Mouse (Mus musculus): ENCODE measurements around the gene Ranbp3. TPM values are rescaled to one million over a fixed set of nuclear protein-coding genes. Genes with fewer than 3 reads are reported as not detected.

Gene Ranbp3
- total RNA-seq, 2 experiments from 2014 or later: 88.4 to 97.2 TPM

DNA sequence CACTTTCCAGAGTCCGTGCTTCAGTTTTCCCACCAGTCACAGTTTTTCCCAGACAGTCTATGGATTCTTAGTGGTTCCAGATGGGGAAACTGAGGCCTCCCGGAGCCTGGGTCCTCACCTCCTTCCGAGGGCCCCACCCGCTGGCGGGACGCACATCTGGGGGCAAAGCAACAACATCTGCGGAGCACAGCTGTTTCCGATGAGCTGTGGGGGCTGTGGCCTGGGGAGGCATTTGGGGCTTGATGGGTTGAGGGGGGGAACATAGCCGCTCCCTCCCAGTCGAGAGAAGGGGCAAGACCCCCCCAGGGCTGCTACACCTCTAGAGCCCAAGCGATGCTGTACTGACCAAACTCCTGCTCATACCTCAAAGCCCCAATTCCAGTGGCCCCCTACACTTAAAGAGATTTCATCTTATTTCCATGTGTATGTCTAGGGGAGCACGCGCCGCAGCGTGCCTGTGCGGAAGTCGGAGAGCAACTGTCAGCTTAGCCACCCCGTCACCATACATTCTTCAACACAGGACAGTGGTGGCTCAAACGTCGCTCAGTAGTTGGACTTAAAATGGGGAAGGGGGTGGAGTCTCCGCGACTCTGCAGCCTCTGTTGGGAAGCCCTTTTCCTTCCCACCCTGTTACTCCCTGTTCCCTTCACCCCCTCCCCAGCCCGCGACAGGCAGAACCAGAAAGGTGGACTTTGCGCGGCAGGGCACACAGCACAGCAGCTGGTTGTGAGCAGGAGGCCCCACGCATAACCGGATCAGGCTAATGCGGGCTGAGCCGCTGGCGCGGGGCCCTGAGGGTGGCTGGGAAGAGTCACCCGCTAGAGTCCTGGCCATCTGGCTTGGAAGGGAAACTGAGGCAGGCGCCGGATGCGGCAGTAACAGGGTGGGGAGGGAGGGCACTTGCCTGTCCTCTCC is 81.4 kb downstream of the Ranbp3 start:
- intact Hi-C loops (cut with DNase I): no loop called here
- DNase-seq (ENCODE audit: extremely low spot score in 1 of 2, low spot score in 2 of 2): no peak

DNA sequence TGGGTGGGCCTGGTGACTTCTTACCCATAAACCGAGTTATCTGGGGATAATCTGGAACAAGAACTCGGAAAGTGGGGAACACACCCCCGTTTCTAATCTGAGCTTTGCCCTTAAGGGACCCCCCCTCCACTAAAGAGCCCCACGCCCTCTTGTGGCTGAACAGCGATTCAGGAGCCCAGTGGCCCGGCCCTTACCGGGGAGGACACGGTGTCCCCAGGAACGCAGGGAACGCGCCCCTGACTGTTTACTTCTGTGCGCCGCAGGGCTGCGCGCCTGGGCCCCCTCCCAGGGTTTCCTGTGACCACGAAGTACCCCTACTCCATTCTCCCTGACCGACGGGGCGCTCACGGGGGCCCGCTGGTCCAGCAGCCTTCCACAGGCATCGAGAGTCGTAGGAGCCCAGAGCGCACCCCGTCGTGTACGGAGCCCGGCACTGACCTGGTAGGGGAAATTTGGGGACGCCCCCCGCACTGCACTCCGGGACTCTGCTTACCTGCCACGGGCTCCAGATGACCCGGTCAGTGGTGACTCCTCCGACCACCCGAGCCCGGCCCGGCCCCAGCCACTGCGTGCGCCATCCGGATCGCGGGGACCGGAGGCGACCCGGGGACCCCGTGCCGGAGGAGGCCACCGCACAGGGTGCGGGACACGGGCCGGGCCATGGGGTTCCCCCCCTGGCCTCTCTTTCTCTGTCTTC is 83.8 kb downstream of the Ranbp3 start:
- no peak for DNase-seq (ENCODE audit: extremely low spot score in 1 of 2, low spot score in 2 of 2)
- intact Hi-C loops (cut with DNase I): no loop called here

DNA sequence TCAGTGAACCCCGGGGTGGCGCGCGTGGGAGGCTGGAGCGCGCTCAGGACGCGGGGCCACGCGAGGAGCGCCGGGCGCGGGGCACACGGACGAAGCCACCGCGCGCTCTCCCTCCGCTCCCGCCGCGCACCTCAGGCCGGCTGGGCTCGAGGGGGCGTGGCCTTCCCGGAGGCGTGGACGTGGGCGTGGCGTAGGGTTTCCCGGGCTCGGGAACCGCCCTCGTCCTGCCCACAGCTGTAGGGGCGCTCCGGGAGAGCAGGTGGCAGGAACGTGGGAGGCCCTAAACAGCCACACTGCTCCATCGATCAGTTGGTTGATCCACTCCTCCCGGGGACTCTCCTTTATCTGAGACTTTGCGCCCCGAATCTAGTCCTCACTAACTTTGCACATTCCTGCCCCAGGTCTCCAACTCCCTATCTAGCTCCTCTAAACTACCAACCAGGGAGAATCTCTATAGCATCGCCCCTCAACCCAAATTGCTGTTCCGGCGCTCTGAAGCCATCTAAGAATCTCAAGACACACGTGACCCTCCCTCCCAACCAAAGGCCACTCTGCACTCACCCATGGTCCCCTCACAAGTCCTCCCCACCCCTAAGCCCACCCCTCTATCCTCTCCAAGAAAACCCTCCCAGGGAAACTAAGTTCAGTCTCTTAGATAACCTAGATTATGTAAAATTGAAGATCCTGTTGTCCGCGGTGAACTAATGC is 84.5 kb downstream of the Ranbp3 start, which contains the start of gene Nrtn:
Gene Nrtn, minus strand, starts transcription at position 115 of the 708 bp plus-strand sequence.
- intact Hi-C loops (cut with DNase I): no loop called here
- peak in 1 of 2 experiments; percentile 82 for DNase-seq (ENCODE audit: extremely low spot score in 1 of 2, low spot score in 2 of 2)

DNA sequence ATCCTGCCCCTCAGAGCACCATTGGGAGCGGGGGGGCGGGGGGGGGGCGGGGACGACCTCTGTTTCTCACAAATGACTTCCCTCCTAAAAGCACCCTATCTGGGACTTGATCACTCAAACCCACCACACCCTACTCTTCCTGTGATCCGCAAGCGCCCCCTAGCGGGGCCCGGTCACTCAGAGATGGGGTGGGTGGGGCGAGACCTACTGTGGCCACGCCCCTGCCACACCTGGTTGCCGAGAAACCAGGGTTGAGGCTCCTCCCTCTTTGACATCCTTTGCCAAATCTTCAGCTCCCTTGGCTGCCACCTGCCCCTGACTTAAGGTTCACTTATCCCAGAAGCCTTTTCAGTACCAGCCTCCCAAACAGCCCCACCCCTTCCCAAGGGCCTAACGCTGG is 85.0 kb downstream of the Ranbp3 start:
- peak in 1 of 2 experiments; percentile 84 for DNase-seq (ENCODE audit: extremely low spot score in 1 of 2, low spot score in 2 of 2)
- intact Hi-C loops (cut with DNase I): no loop called here

DNA sequence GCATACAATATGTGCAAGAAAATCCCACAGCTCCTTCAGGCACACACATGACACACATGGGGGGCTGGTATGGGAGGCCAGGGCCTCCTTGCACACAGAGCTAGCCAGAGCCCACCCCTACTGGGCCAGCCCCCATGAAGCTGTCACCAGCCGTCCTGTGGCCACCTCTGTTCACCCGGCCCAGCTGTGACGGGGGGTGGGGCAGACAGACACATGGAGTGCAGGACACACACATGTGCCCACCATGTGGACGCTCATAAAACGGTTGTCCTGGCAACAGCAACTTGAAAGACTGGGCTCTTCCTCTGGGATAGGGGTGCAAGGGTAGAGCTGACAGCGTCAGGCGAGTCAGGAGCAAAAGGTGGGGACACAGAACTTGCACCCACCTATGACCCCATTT is 86.2 kb downstream of the Ranbp3 start:
- DNase-seq (ENCODE audit: extremely low spot score in 1 of 2, low spot score in 2 of 2): peak in 1 of 2 experiments; percentile 60
- intact Hi-C loops (cut with DNase I): no loop called here

DNA sequence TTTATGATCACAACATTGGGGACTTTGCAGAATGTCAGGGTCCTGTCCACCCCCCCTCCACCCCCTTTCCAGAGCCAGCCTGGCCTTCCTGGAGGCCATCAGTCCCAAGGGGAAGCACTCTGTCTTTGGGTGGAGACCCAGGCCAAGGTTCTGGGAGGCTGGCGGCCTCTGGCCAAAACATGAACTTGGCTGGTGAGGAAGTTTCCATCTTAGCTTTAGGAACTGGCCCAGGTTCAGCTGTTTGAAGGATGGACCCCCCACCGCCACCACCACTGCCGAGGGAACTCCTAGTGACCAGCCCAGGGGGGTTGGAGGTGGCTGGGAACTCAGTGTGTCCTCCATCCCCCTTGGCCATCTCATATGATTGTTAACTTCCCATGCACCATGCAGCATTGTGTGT is 88.0 kb downstream of the Ranbp3 start:
- intact Hi-C loops (cut with DNase I): loop anchor here (5.0 kb wide), 1 partner anchor 44 kb away; the partner anchor contains the start of genes Ndufa11 and Vmac
- no peak for DNase-seq (ENCODE audit: extremely low spot score in 1 of 2, low spot score in 2 of 2)

Other genes starting within 250 kb of the Ranbp3 start
- 100 to 1,000 TPM; 667 to 674 TPM for gene Ptprs, start 196.8 kb upstream of the Ranbp3 start, total RNA-seq (2021)
- gene Znrf4, start 160.9 kb upstream of the Ranbp3 start, total RNA-seq (2021): not detected
- gene Gm20219, start 118.9 kb upstream of the Ranbp3 start, total RNA-seq (2021): 1 to 10 TPM in 1 of 2 experiments, under 1 TPM in 1; 0.54 to 1.3 TPM
- 10 to 100 TPM; 86.3 to 97.5 TPM for gene Safb2, start 88.7 kb upstream of the Ranbp3 start, total RNA-seq (2021)
- gene Safb, start 88.5 kb upstream of the Ranbp3 start, total RNA-seq (2021): 100 to 1,000 TPM; 126 to 141 TPM
- 100 to 1,000 TPM; 169 to 171 TPM for gene 2410015M20Rik, start 63.5 kb upstream of the Ranbp3 start, total RNA-seq (2021)
- 100 to 1,000 TPM; 430 to 448 TPM for gene Rpl36, start 59.9 kb upstream of the Ranbp3 start, total RNA-seq (2021)
- 10 to 100 TPM; 64.9 TPM for gene Lonp1, start 46.4 kb upstream of the Ranbp3 start, total RNA-seq (2021)
- under 1 TPM; 0.41 to 0.73 TPM for gene Catsperd, start 45.2 kb upstream of the Ranbp3 start, total RNA-seq (2021)
- gene Ndufa11, start 44.5 kb downstream of the Ranbp3 start, total RNA-seq (2021): 100 to 1,000 TPM; 205 to 222 TPM
- gene Vmac, start 44.7 kb downstream of the Ranbp3 start, total RNA-seq (2021): 1 to 10 TPM; 8.8 TPM
- gene Nrtn, start 84.2 kb downstream of the Ranbp3 start, total RNA-seq (2021): 1 to 10 TPM; 1.8 to 2.4 TPM
- gene Dus3l, start 91.5 kb downstream of the Ranbp3 start, total RNA-seq (2021): 10 to 100 TPM; 75.4 to 76.4 TPM
- gene Prr22, start 97.0 kb downstream of the Ranbp3 start, total RNA-seq (2021): 1 to 10 TPM in 1 of 2 experiments, under 1 TPM in 1; 0.49 to 1.4 TPM
- gene Rfx2, start 157.7 kb downstream of the Ranbp3 start, total RNA-seq (2021): 1 to 10 TPM; 1.4 to 2.3 TPM
- gene Acsbg2, start 201.2 kb downstream of the Ranbp3 start, total RNA-seq (2021): not detected
- gene 1700061G19Rik, start 202.2 kb downstream of the Ranbp3 start, total RNA-seq (2021): under 1 TPM; 0.16 to 0.41 TPM

All from left cerebral cortex, postnatal 10 days (tissue).